Mouse (Mus musculus) ES-Bruce4 (cell line): ENCODE data around the gene Nemp1.

ENCODE experiments used
- CTCF ChIP-seq: IDR thresholded peaks from one replicate; pipeline ENCODE4 v1.8.1; 2011; ENCODE audit warnings: low read depth, low read length
- POLR2A ChIP-seq: IDR thresholded peaks from one replicate; pipeline ENCODE4 v1.8.1; 2011; ENCODE audit warnings: low read length; ENCODE audit not compliant: insufficient read depth

DNA sequence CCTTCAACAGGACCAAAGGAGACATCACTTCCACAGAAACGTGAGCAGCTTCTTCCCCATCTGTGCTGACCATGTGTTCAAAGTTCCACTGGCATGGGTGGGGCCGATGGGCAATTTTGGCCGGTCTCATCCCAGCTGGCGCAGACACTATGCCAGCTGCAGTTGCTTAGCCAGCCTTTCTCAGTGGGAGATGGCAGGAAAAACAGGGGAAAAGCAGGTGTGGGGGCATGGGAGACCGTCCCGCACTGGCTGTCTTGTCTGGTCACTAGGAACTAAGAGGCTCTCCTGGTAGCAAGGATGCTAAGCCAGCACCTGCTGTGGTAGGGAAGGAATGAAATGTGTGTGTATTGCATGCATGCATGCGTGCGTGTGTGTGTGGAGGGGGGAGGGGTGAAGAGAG is 61.7 kb downstream of the Nemp1 start:
- TF ChIP-seq POLR2A (no peak), CTCF (no peak)
